Mouse (Mus musculus) MEL (cell line): ENCODE measurements at regions not wholly inside any gene's neighbourhood (a gene's known extent, or its start where the extent isn't known, plus 50 kb on each side); places are given as distances from the start of the nearest gene placed in this dataset.

ENCODE experiments used
- DNase-seq: peaks from one replicate; pipeline ENCODE4 v3.0.0; 2011; ENCODE audit warnings: low read depth, low spot score
- H3K27ac ChIP-seq: 2 replicates; pipeline ENCODE4 v1.5.1; 2012; ENCODE audit warnings: low read depth, mild to moderate bottlenecking, control low read depth, low read length, moderate library complexity; ENCODE audit not compliant: control insufficient read depth
- H3K27me3 ChIP-seq, 2 experiments: fragments of 150-350 bp in 1 of 2; sonication (generic) in 1 of 2; 2 replicates each; pipeline ENCODE4 v1.6.1; 2012; ENCODE audit warnings: low read length in 2 of 2, mild to moderate bottlenecking in 2 of 2, improper control_type of control experiment in 1 of 2, moderate library complexity in 1 of 2; ENCODE audit not compliant: insufficient read depth in 2 of 2, control insufficient read depth in 1 of 2
- H3K36me3 ChIP-seq, 2 experiments: 2 replicates each; pipeline ENCODE4 v1.6.1; 2012 to 2014; ENCODE audit warnings: low read length in 2 of 2, improper control_type of control experiment in 1 of 2, inconsistent platforms in 1 of 2, mild to moderate bottlenecking in 1 of 2; ENCODE audit not compliant: insufficient read depth in 2 of 2, control insufficient read depth in 1 of 2
- H3K4me1 ChIP-seq, 2 experiments: fragments of 150-350 bp in 1 of 2; sonication (generic) in 1 of 2; 2 replicates each; pipeline ENCODE4 v1.6.1; 2012; ENCODE audit warnings: low read length in 2 of 2, improper control_type of control experiment in 1 of 2, mild to moderate bottlenecking in 1 of 2; ENCODE audit not compliant: insufficient read depth in 2 of 2, control insufficient read depth in 1 of 2
- H3K4me3 ChIP-seq, 2 experiments: fragments of 150-350 bp in 1 of 2; sonication (generic) in 1 of 2; 2 replicates each; pipeline ENCODE4 v1.5.1; 2012; ENCODE audit warnings: low read depth in 2 of 2, low read length in 2 of 2, mild to moderate bottlenecking in 2 of 2, moderate library complexity in 2 of 2, control low read depth in 1 of 2, improper control_type of control experiment in 1 of 2; ENCODE audit not compliant: control insufficient read depth in 1 of 2, insufficient read depth in 1 of 2
- H3K79me2 ChIP-seq: 2 replicates; pipeline ENCODE4 v1.6.1; 2012; ENCODE audit warnings: mild to moderate bottlenecking, low read length, moderate library complexity; ENCODE audit not compliant: control insufficient read depth, poor library complexity, insufficient read depth
- H3K9ac ChIP-seq: 2 replicates; pipeline ENCODE4 v1.6.1; 2012; ENCODE audit warnings: low read depth, mild to moderate bottlenecking, control low read depth, low read length, moderate library complexity; ENCODE audit not compliant: control insufficient read depth, poor library complexity, severe bottlenecking
- H3K9me3 ChIP-seq: fragments of 150-350 bp; sonication (generic); replicated peaks from 2 replicates; pipeline ENCODE4 v1.6.1; 2012; ENCODE audit warnings: mild to moderate bottlenecking, low read length, improper control_type of control experiment, moderate library complexity; ENCODE audit not compliant: insufficient read depth
- CHD1 ChIP-seq: IDR thresholded peaks from 2 replicates; pipeline ENCODE4 v1.6.1; 2012; ENCODE audit warnings: low read depth, mild to moderate bottlenecking, inconsistent platforms, low read length, improper control_type of control experiment
- CHD2 ChIP-seq: IDR thresholded peaks from 2 replicates; pipeline ENCODE4 v1.6.1; 2011; ENCODE audit warnings: low read length, improper control_type of control experiment
- CTCF ChIP-seq, 3 experiments: IDR thresholded peaks in 2 of 3; conservative IDR thresholded peaks in 1 of 3; 2 replicates each; pipeline ENCODE4 v1.5.1; 2011 to 2012; ENCODE audit warnings: low read length in 3 of 3, low read depth in 2 of 3, mild to moderate bottlenecking in 2 of 3, improper control_type of control experiment in 1 of 3, inconsistent platforms in 1 of 3, mixed read lengths in 1 of 3, moderate library complexity in 1 of 3; ENCODE audit not compliant: control insufficient read depth in 1 of 3, insufficient read depth in 1 of 3, poor library complexity in 1 of 3, severe bottlenecking in 1 of 3
- E2F4 ChIP-seq: IDR thresholded peaks from 2 replicates; pipeline ENCODE4 v1.6.1; 2011; ENCODE audit warnings: low read depth, low read length, improper control_type of control experiment, borderline replicate concordance
- ETS1 ChIP-seq: IDR thresholded peaks from 2 replicates; pipeline ENCODE4 v1.6.1; 2012; ENCODE audit warnings: low read depth, mild to moderate bottlenecking, inconsistent platforms, low read length, improper control_type of control experiment, moderate library complexity
- GABPA ChIP-seq: IDR thresholded peaks from 2 replicates; pipeline ENCODE4 v1.6.1; 2012; ENCODE audit warnings: low read depth, mild to moderate bottlenecking, inconsistent platforms, low read length, improper control_type of control experiment, moderate library complexity
- GATA1 ChIP-seq: IDR thresholded peaks from 2 replicates; pipeline ENCODE4 v1.6.1; 2011; ENCODE audit warnings: low read depth, low read length, improper control_type of control experiment
- HCFC1 ChIP-seq: IDR thresholded peaks from 2 replicates; pipeline ENCODE4 v1.6.1; 2012; ENCODE audit warnings: low read depth, mild to moderate bottlenecking, inconsistent platforms, low read length, improper control_type of control experiment, moderate library complexity
- JUND ChIP-seq: IDR thresholded peaks from 2 replicates; pipeline ENCODE4 v1.6.1; 2011; ENCODE audit warnings: low read depth, mild to moderate bottlenecking, improper control_type of control experiment, low read length
- KAT2A ChIP-seq: conservative IDR thresholded peaks from 2 replicates; pipeline ENCODE4 v1.6.1; 2012; ENCODE audit warnings: low read depth, low read length, improper control_type of control experiment, inconsistent platforms
- MAFK ChIP-seq: IDR thresholded peaks from 2 replicates; pipeline ENCODE4 v1.6.1; 2011; ENCODE audit warnings: low read depth, mild to moderate bottlenecking, low read length, improper control_type of control experiment, borderline replicate concordance
- MAZ ChIP-seq: IDR thresholded peaks from 2 replicates; pipeline ENCODE4 v1.6.1; 2012; ENCODE audit warnings: low read depth, mild to moderate bottlenecking, inconsistent platforms, low read length, improper control_type of control experiment
- MXI1 ChIP-seq: IDR thresholded peaks from 2 replicates; pipeline ENCODE4 v1.6.1; 2011; ENCODE audit warnings: mild to moderate bottlenecking, low read depth, low read length, improper control_type of control experiment
- MYB ChIP-seq: IDR thresholded peaks from 2 replicates; pipeline ENCODE4 v1.6.1; 2011; ENCODE audit warnings: mild to moderate bottlenecking, low read depth, low read length, improper control_type of control experiment
- MYC ChIP-seq: IDR thresholded peaks from 2 replicates; pipeline ENCODE4 v1.6.1; 2011; ENCODE audit warnings: low read depth, mild to moderate bottlenecking, low read length, improper control_type of control experiment, moderate library complexity
- NELFE ChIP-seq: IDR thresholded peaks from 2 replicates; pipeline ENCODE4 v1.6.1; 2011; ENCODE audit warnings: low read depth, low read length, improper control_type of control experiment
- NRF1 ChIP-seq: IDR thresholded peaks from 2 replicates; pipeline ENCODE4 v1.6.1; 2014; ENCODE audit warnings: low read depth, mild to moderate bottlenecking, inconsistent platforms, low read length, improper control_type of control experiment, moderate library complexity; ENCODE audit not compliant: poor library complexity, insufficient read depth, severe bottlenecking
- POLR2AphosphoS2 ChIP-seq: IDR thresholded peaks from 2 replicates; pipeline ENCODE4 v1.6.1; 2011; ENCODE audit warnings: low read length, improper control_type of control experiment
- RCOR1 ChIP-seq: IDR thresholded peaks from 2 replicates; pipeline ENCODE4 v1.6.1; 2012; ENCODE audit warnings: low read depth, mild to moderate bottlenecking, inconsistent platforms, low read length, improper control_type of control experiment
- SIN3A ChIP-seq: IDR thresholded peaks from 2 replicates; pipeline ENCODE4 v1.6.1; 2012; ENCODE audit warnings: low read length, improper control_type of control experiment, inconsistent platforms
- SMC3 ChIP-seq: IDR thresholded peaks from 2 replicates; pipeline ENCODE4 v1.6.1; 2011; ENCODE audit warnings: low read depth, low read length, improper control_type of control experiment
- TBP ChIP-seq: IDR thresholded peaks from 2 replicates; pipeline ENCODE4 v1.8.0; 2011; ENCODE audit warnings: low read depth, low read length, improper control_type of control experiment
- TCF12 ChIP-seq: IDR thresholded peaks from 2 replicates; pipeline ENCODE4 v1.6.1; 2014; ENCODE audit warnings: low read depth, mild to moderate bottlenecking, inconsistent platforms, low read length, improper control_type of control experiment, moderate library complexity
- UBTF ChIP-seq: IDR thresholded peaks from 2 replicates; pipeline ENCODE4 v1.6.1; 2012; ENCODE audit warnings: low read depth, mild to moderate bottlenecking, inconsistent platforms, low read length, improper control_type of control experiment, moderate library complexity, borderline replicate concordance; ENCODE audit not compliant: insufficient read depth
- USF1 ChIP-seq: IDR thresholded peaks from 2 replicates; pipeline ENCODE4 v1.6.1; 2014; ENCODE audit warnings: low read depth, mild to moderate bottlenecking, inconsistent platforms, low read length, improper control_type of control experiment, moderate library complexity
- USF2 ChIP-seq, 2 experiments: IDR thresholded peaks; 2 replicates each; pipeline ENCODE4 v1.6.1; 2011 to 2012; ENCODE audit warnings: improper control_type of control experiment in 2 of 2, low read length in 2 of 2, borderline replicate concordance in 1 of 2, inconsistent platforms in 1 of 2, low read depth in 1 of 2, mild to moderate bottlenecking in 1 of 2; ENCODE audit not compliant: insufficient read depth in 1 of 2
- ZC3H11A ChIP-seq: IDR thresholded peaks from 2 replicates; pipeline ENCODE4 v1.6.1; 2012; ENCODE audit warnings: low read depth, mild to moderate bottlenecking, inconsistent platforms, low read length, improper control_type of control experiment
- ZKSCAN1 ChIP-seq: IDR thresholded peaks from 2 replicates; pipeline ENCODE4 v1.6.1; 2012; ENCODE audit warnings: low read depth, mild to moderate bottlenecking, inconsistent platforms, low read length, improper control_type of control experiment, moderate library complexity
- ZNF384 ChIP-seq: IDR thresholded peaks from 2 replicates; pipeline ENCODE4 v1.6.1; 2012; ENCODE audit warnings: low read depth, mild to moderate bottlenecking, inconsistent platforms, low read length, improper control_type of control experiment

DNA sequence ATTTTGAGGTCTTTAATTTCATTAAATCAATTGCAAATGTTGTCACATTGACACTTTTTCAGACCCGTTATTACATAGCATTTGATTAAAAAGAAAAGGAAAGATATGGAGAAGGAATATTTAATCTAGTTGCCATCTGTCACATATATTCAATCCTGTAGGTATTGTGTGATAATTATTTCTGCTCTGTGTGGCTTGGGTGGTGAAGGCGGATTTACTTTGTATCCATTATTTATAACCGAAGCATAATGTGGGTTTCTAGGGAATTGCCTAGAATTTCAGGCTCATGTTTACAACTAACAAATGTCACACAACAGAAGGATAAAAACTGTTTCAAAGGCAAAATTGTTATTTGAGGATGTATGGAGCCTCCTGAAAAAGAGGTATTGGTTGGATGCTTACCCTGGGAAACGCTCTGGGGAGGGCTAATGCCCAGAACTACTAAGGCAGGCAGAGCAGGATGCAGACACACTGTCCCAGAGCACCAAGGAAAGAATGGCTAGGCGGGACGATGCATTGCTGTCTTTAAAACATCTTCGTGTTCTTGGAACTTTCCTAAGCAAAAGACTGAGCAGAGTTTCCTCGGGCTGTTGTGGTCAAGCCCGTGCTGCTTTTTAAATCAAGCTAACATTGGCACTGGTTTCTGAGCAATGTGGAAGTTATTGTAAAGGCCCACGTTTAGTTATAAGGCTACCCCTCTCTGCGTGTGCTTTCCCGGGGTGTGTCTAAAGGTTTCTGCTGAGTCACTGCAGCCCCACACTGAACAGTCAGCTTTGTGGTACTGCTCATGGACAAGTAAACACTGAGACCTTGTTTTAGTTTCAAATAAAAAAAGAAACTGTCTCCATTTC is 105.8 kb upstream of the Sgk1 start:
- Histone ChIP-seq H3K9me3 (no peaks in the 10 kb centered on the region), H3K4me3 (no peak overlapping the region), H3K27me3 (no peaks in the 10 kb centered on the region; a peak in 1 of 4 replicates), H3K4me1 (0 out of 4 replicates have a peak, but pooled peaks cover 0 to 2% of the 10 kb centered on the region in 2 experiments), H3K79me2 (no peaks in the 10 kb centered on the region), H3K36me3 (no peaks in the 10 kb centered on the region), H3K9ac (no peak overlapping the region), H3K27ac (no peak overlapping the region)
- no peak for TF ChIP-seq MAFK
- no peak for TF ChIP-seq HCFC1
- no peak for TF ChIP-seq USF2 (IDR thresholded peaks at IDR 0.05; ENCODE audit: borderline replicate concordance in 1 of 2, insufficient read depth in 1 of 2, low read depth in 1 of 2, low read length in 2 of 2)
- TF ChIP-seq CTCF (IDR thresholded peaks at IDR 0.05 in 2 of 3, conservative IDR thresholded peaks at IDR 0.05 in 1 of 3; ENCODE audit: control insufficient read depth in 1 of 3, insufficient read depth in 1 of 3, low read depth in 2 of 3, low read length in 3 of 3, poor library complexity in 1 of 3, severe bottlenecking in 1 of 3), result no peak
- TF ChIP-seq POLR2AphosphoS2, result no peak
- no peak for TF ChIP-seq TBP
- no peak for TF ChIP-seq GABPA
- TF ChIP-seq KAT2A, result no peak
- TF ChIP-seq CHD1, result no peak
- no peak for TF ChIP-seq MAZ
- TF ChIP-seq GATA1, result no peak
- TF ChIP-seq CHD2, result no peak
- TF ChIP-seq RCOR1, result no peak
- TF ChIP-seq NRF1, result no peak
- no peak for TF ChIP-seq USF1
- TF ChIP-seq E2F4, result no peak
- no peak for TF ChIP-seq MYB
- peak; percentile 32 for DNase-seq

DNA sequence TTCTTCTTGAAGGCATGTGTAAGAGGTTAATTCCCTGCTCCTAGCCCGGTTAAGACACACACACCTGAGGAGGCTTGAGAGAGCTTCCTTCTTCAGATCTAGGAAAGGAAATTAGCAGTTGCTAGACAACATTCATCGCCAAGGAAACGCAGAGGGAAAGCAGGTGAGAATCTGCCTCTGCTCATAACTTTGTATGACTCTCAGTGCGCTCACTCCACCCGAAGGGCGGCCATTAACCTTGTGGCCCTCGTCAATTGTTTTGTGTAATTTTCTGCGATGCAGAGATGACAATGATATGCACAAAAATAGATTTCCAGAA is 105.3 kb upstream of the Sgk1 start:
- no peak for TF ChIP-seq TBP
- TF ChIP-seq ZNF384, result no peak
- TF ChIP-seq GABPA, result no peak
- TF ChIP-seq NELFE, result no peak
- TF ChIP-seq MXI1, result no peak
- TF ChIP-seq TCF12, result no peak
- no peak for TF ChIP-seq ETS1
- TF ChIP-seq ZC3H11A, result no peak
- no peak for TF ChIP-seq JUND
- no peak for TF ChIP-seq USF2 (IDR thresholded peaks at IDR 0.05; ENCODE audit: borderline replicate concordance in 1 of 2, insufficient read depth in 1 of 2, low read depth in 1 of 2, low read length in 2 of 2)
- no peak for TF ChIP-seq UBTF
- no peak for TF ChIP-seq MAZ
- no peak for TF ChIP-seq CTCF (IDR thresholded peaks at IDR 0.05 in 2 of 3, conservative IDR thresholded peaks at IDR 0.05 in 1 of 3; ENCODE audit: control insufficient read depth in 1 of 3, insufficient read depth in 1 of 3, low read depth in 2 of 3, low read length in 3 of 3, poor library complexity in 1 of 3, severe bottlenecking in 1 of 3)
- no peak for TF ChIP-seq CHD1
- TF ChIP-seq SMC3, result no peak
- no peak for TF ChIP-seq MYC
- no peak for TF ChIP-seq SIN3A
- TF ChIP-seq ZKSCAN1, result no peak
- TF ChIP-seq, all 39 proteins: peak for 0
- H3K9ac ChIP-seq, result no peak overlapping the region

More for the DNA sequence above, 105.3 kb upstream of the Sgk1 start:
- no peaks in the 10 kb centered on the region for H3K36me3 ChIP-seq
- H3K27ac ChIP-seq, result no peak overlapping the region
- H3K4me1 ChIP-seq, result 0 out of 4 replicates have a peak, but pooled peaks cover 0 to 2% of the 10 kb centered on the region in 2 experiments
- peaks cover 0 to 2% of the 10 kb centered on the region in 2 experiments; a peak in 3 of 4 replicates for H3K27me3 ChIP-seq
- no peaks in the 10 kb centered on the region for H3K9me3 ChIP-seq
- no peaks in the 10 kb centered on the region for H3K79me2 ChIP-seq
- H3K4me3 ChIP-seq, result no peak overlapping the region
- DNase-seq, result no peak
